Mouse (Mus musculus) cerebellum, adult (tissue): ENCODE measurements around the gene Rnft2.

Experiments
- ATAC-seq: cut with Nextera tagmentation; 2 replicates; pipeline ENCODE4 v1.9.2; 2017; ENCODE audit warnings: mild to moderate bottlenecking, moderate library complexity, mixed read lengths; ENCODE audit not compliant: insufficient number of reproducible peaks, low FRiP score, low TSS enrichment

Rnft2 gene

DNA sequence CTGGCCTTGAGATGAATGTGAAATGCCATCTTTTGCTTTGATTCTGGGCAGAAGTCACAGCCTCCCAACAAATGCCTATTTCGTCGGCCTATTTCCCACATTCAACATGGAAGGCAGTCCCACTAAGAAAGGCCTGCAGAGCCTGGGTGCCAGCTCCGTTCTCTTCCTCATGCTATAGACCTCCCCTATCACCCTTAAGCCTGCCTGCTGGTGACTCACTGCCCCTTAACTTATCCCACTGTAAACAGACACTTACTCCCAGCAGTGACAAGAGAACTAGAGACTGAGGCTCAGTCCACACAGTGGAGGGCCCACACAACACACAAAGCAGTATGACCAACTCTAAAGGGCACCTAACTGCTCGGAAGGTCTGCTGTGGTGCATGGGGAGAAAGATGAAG, 100.6 kb downstream of the Rnft2 start:
- no peak for ATAC-seq

DNA sequence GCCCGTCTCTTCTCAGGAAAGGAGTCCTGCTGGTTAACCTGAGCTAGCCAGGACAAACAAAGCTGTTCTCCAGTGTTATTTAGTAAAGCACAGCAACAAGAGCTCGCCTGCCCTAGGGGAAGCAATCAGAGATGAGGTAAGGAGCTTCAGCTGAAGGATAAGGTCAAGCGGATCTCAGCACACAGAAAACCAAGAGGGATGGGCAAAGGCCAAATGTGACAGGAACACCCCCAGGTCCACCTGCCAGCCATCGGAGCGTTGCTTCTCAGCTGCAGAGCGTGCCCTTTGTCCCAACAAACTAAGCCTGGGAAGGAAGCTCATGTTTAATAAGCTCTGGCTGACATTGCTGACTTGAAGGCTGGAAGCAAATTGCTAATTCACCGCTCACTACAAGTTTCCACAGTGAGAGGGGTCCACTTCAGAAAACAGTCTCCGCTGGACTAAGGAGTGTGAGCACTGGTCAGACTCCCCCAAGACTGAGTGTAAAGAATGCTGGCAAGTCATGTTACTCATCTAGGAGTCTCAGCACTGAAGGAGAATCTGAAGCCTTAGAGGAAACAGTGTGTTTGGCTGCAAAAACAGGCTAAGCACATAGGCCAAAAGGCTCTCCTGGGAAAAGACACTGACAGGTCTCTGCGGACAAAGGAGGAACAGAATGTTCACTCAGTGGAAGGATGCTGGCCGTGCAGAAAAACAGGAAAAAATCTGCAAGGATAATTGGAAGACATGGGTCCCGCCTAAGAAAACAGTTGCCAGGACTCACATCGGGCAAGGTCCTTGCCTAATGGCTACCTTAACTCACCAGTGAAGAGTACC, 101.5 kb downstream of the Rnft2 start:
- ATAC-seq, result no peak

DNA sequence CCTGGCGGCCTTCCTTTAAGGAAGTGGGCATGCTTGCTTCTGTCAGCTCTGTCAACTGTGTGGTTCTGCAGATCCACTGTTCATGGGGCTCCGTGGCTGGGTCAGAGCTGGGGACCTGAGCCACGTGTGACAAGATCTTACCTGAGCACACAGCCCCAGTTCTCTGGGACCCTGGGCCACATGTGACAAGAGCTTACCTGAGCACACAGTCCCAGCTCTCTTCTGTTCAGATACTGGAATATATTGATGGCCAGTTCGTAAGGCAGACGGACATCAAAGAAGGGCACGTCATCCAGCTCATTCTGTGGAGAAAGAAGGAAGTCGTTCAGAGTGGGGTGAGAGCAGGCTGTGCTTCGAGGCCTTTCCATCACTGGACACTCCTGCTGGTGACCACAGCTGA, 102.4 kb downstream of the Rnft2 start:
- ATAC-seq, result no peak
